Mouse (Mus musculus): ENCODE results near the gene Evi2. TPM values are rescaled to one million over a fixed set of nuclear protein-coding genes. Genes with fewer than 3 reads are reported as not detected.
A peak's percentile ranks its signal among the peaks of the same experiment; 100 is the strongest.

Gene Evi2
- polyA plus RNA-seq (2015; fragmentation: Nextera tagmentation; extraction: Ambion mirVana): 0.62 and 1.1 TPM in 2 replicates

- Histone ChIP-seq H3K4me1 (replicated peaks) (peaks cover 11% of the 10 kb centered on the region), H3K36me3 (peaks cover 7% of the 10 kb centered on the region), H3K9ac (replicated peaks) (no peak within 1 kb of the TSS), H3K27me3 (no peaks in the 10 kb centered on the region), H3K9me3 (no peaks in the 10 kb centered on the region), H3K27ac (no peak within 1 kb of the TSS), H3K4me3 (replicated peaks) (no peak within 1 kb of the TSS), H3K4me2 (replicated peaks) (no peak within 1 kb of the TSS)
- 84% methylated on average over 7 of the region's 7 CpGs for WGBS
- no peak for ATAC-seq
Measured at GRCm38 (mm10) chr11:79530333-79530761, at the start of gene Evi2, which contains the start of gene Evi2a. Gene Evi2 (minus strand): TSS chr11:79530589. Gene Evi2a (minus strand): TSS chr11:79530609.

- peak; percentile 43; the same call in 1 of the 2 replicates for ATAC-seq
- Histone ChIP-seq H3K27ac (no peak overlapping the region), H3K4me2 (replicated peaks) (no peak overlapping the region), H3K27me3 (no peaks in the 10 kb centered on the region), H3K9me3 (no peaks in the 10 kb centered on the region), H3K9ac (replicated peaks) (no peak overlapping the region), H3K4me1 (replicated peaks) (no peaks in the 10 kb centered on the region), H3K4me3 (replicated peaks) (no peak overlapping the region), H3K36me3 (peaks cover 46% of the 10 kb centered on the region)
- 54% methylated on average over 5 of the region's 5 CpGs for WGBS
Measured at GRCm38 (mm10) chr11:79577741-79578140, 47.4 kb upstream of the Evi2 start.

GRCm38 (mm10) chr11:79575383-79576073 lies 45.1 kb upstream of the Evi2 start:
- ATAC-seq: no peak
- H3K27ac ChIP-seq: no peak overlapping the region
- no peak overlapping the region for H3K4me3 ChIP-seq (replicated peaks)
- no peaks in the 10 kb centered on the region for H3K4me1 ChIP-seq (replicated peaks)
- WGBS: 93% methylated on average over 14 of the region's 14 CpGs
- no peak overlapping the region for H3K9ac ChIP-seq (replicated peaks)
- H3K27me3 ChIP-seq: no peaks in the 10 kb centered on the region
- no peak overlapping the region for H3K4me2 ChIP-seq (replicated peaks)
- peaks cover 64% of the 10 kb centered on the region for H3K36me3 ChIP-seq
- H3K9me3 ChIP-seq: no peaks in the 10 kb centered on the region

- no peak for ATAC-seq
- Histone ChIP-seq H3K27me3 (no peaks in the 10 kb centered on the region), H3K36me3 (peaks cover 70% of the 10 kb centered on the region), H3K4me2 (replicated peaks) (no peak overlapping the region), H3K9me3 (no peaks in the 10 kb centered on the region), H3K9ac (replicated peaks) (no peak overlapping the region), H3K4me3 (replicated peaks) (no peak overlapping the region), H3K27ac (no peak overlapping the region), H3K4me1 (replicated peaks) (no peaks in the 10 kb centered on the region)
- WGBS: 63% methylated on average over 3 of the region's 3 CpGs
Measured at GRCm38 (mm10) chr11:79573836-79574235, 43.4 kb upstream of the Evi2 start.

- H3K4me3 ChIP-seq (replicated peaks): no peak overlapping the region
- 95% methylated on average over 2 of the region's 2 CpGs for WGBS
- H3K36me3 ChIP-seq: peaks cover 77% of the 10 kb centered on the region
- no peaks in the 10 kb centered on the region for H3K27me3 ChIP-seq
- H3K27ac ChIP-seq: no peak overlapping the region
- no peak overlapping the region for H3K9ac ChIP-seq (replicated peaks)
- no peaks in the 10 kb centered on the region for H3K9me3 ChIP-seq
- no peaks in the 10 kb centered on the region for H3K4me1 ChIP-seq (replicated peaks)
- no peak for ATAC-seq
- no peak overlapping the region for H3K4me2 ChIP-seq (replicated peaks)
Measured at GRCm38 (mm10) chr11:79570319-79570718, 39.9 kb upstream of the Evi2 start.

- no peaks in the 10 kb centered on the region for H3K9me3 ChIP-seq
- H3K27ac ChIP-seq: no peak overlapping the region
- no peak overlapping the region for H3K4me3 ChIP-seq (replicated peaks)
- H3K36me3 ChIP-seq: peaks cover 71% of the 10 kb centered on the region
- WGBS: 92% methylated on average over 11 of the region's 11 CpGs
- H3K9ac ChIP-seq (replicated peaks): no peak overlapping the region
- no peaks in the 10 kb centered on the region for H3K4me1 ChIP-seq (replicated peaks)
- H3K27me3 ChIP-seq: no peaks in the 10 kb centered on the region
- ATAC-seq: no peak
- no peak overlapping the region for H3K4me2 ChIP-seq (replicated peaks)
Measured at GRCm38 (mm10) chr11:79568197-79568911, 38.0 kb upstream of the Evi2 start.

GRCm38 (mm10) chr11:79566947-79567346 lies 36.6 kb upstream of the Evi2 start:
- no peaks in the 10 kb centered on the region for H3K27me3 ChIP-seq
- H3K27ac ChIP-seq: no peak overlapping the region
- peaks cover 74% of the 10 kb centered on the region for H3K36me3 ChIP-seq
- H3K4me3 ChIP-seq (replicated peaks): no peak overlapping the region
- H3K9ac ChIP-seq (replicated peaks): no peak overlapping the region
- ATAC-seq: no peak
- H3K4me1 ChIP-seq (replicated peaks): no peaks in the 10 kb centered on the region
- H3K9me3 ChIP-seq: no peaks in the 10 kb centered on the region
- H3K4me2 ChIP-seq (replicated peaks): no peak overlapping the region
- 53% methylated on average over 1 of the region's 1 CpGs for WGBS

- Histone ChIP-seq H3K4me2 (replicated peaks) (no peak overlapping the region), H3K9ac (replicated peaks) (no peak overlapping the region), H3K4me3 (replicated peaks) (no peak overlapping the region), H3K9me3 (no peaks in the 10 kb centered on the region), H3K36me3 (peaks cover 74% of the 10 kb centered on the region), H3K27me3 (no peaks in the 10 kb centered on the region), H3K27ac (no peak overlapping the region), H3K4me1 (replicated peaks) (no peaks in the 10 kb centered on the region)
- WGBS: 92% methylated on average over 7 of the region's 7 CpGs
- ATAC-seq: no peak
Measured at GRCm38 (mm10) chr11:79563493-79563892, 33.1 kb upstream of the Evi2 start.

GRCm38 (mm10) chr11:79560536-79560935 lies 30.1 kb upstream of the Evi2 start:
- Histone ChIP-seq H3K9ac (replicated peaks) (no peak overlapping the region), H3K27me3 (no peaks in the 10 kb centered on the region), H3K36me3 (peaks cover 76% of the 10 kb centered on the region), H3K27ac (no peak overlapping the region), H3K4me2 (replicated peaks) (no peak overlapping the region), H3K9me3 (no peaks in the 10 kb centered on the region), H3K4me3 (replicated peaks) (no peak overlapping the region), H3K4me1 (replicated peaks) (no peaks in the 10 kb centered on the region)
- no peak for ATAC-seq
- WGBS: 93% methylated on average over 4 of the region's 4 CpGs

- Histone ChIP-seq H3K36me3 (peaks cover 80% of the 10 kb centered on the region), H3K4me1 (replicated peaks) (no peaks in the 10 kb centered on the region), H3K27ac (no peak overlapping the region), H3K27me3 (no peaks in the 10 kb centered on the region), H3K9me3 (no peaks in the 10 kb centered on the region), H3K4me2 (replicated peaks) (no peak overlapping the region), H3K4me3 (replicated peaks) (no peak overlapping the region), H3K9ac (replicated peaks) (no peak overlapping the region)
- 82% methylated on average over 1 of the region's 1 CpGs for WGBS
- ATAC-seq: no peak
Measured at GRCm38 (mm10) chr11:79552622-79553021, 22.2 kb upstream of the Evi2 start.

GRCm38 (mm10) chr11:79536293-79536692 lies 5.9 kb upstream of the Evi2 start:
- Histone ChIP-seq H3K4me3 (replicated peaks) (no peak overlapping the region), H3K27me3 (no peaks in the 10 kb centered on the region), H3K4me1 (replicated peaks) (peaks cover 11% of the 10 kb centered on the region), H3K36me3 (peaks cover 35% of the 10 kb centered on the region), H3K27ac (no peak overlapping the region), H3K9me3 (no peaks in the 10 kb centered on the region), H3K4me2 (replicated peaks) (no peak overlapping the region), H3K9ac (replicated peaks) (no peak overlapping the region)
- no peak for ATAC-seq
- WGBS: 95% methylated on average over 3 of the region's 3 CpGs

GRCm38 (mm10) chr11:79535554-79535953 lies 5.2 kb upstream of the Evi2 start:
- H3K4me3 ChIP-seq (replicated peaks): no peak overlapping the region
- ATAC-seq: no peak
- H3K9ac ChIP-seq (replicated peaks): no peak overlapping the region
- no peaks in the 10 kb centered on the region for H3K9me3 ChIP-seq
- peaks cover 11% of the 10 kb centered on the region for H3K4me1 ChIP-seq (replicated peaks)
- no peaks in the 10 kb centered on the region for H3K27me3 ChIP-seq
- peaks cover 32% of the 10 kb centered on the region for H3K36me3 ChIP-seq
- no peak overlapping the region for H3K27ac ChIP-seq
- H3K4me2 ChIP-seq (replicated peaks): no peak overlapping the region
- WGBS: 93% methylated on average over 4 of the region's 4 CpGs
